8 mouse cellular contexts compared by ENCODE assay signal in genomic region chr1:165193880-165194661, GRCm38 (mm10). TPM values are rescaled to one million over a fixed set of nuclear protein-coding genes. Genes with fewer than 3 reads are reported as not detected.
DNase-seq lines count a peak whose midpoint lies in the region; ATAC-seq and TF ChIP-seq lines count a peak whose summit lies in the region.

Gene Sft2d2 (minus strand): TSS chr1:165194438.

- peak within 1 kb of the TSS; percentile 93 for H3K4me2 ChIP-seq in forebrain, embryonic 14.5 days (ENCODE audit: low read length)
- H3K4me2 ChIP-seq in liver, postnatal 0 days (ENCODE audit: low read depth, low read length) = peak within 1 kb of the TSS; percentile 94
- peak within 1 kb of the TSS; percentile 98 for H3K4me2 ChIP-seq in neural tube, embryonic 13.5 days

- intact Hi-C loops in heart, postnatal 10 days (cut with DNase I) = loop anchor here (5.0 kb wide), 1 partner anchor 43 kb away; the partner anchor contains the start of gene Tiprl

- H3K9me3 ChIP-seq in G1E (replicated peaks) = no peaks in the 10 kb centered on the region
- no peaks in the 10 kb centered on the region for H3K9me3 ChIP-seq in forebrain, embryonic 14.5 days (replicated peaks; ENCODE audit: control insufficient read depth, low read length)
- H3K9me3 ChIP-seq in liver, postnatal 0 days (ENCODE audit: low read length) = no peaks in the 10 kb centered on the region
- no peaks in the 10 kb centered on the region for H3K9me3 ChIP-seq in neural tube, embryonic 13.5 days

- peak within 1 kb of the TSS; percentile 91 for H3K4me3 ChIP-seq in G1E (ENCODE audit: low read depth, low read length)
- H3K4me3 ChIP-seq in forebrain, embryonic 14.5 days (ENCODE audit: low read depth, low read length) = peak within 1 kb of the TSS; percentile 62
- peak within 1 kb of the TSS; percentile 92 for H3K4me3 ChIP-seq in liver, postnatal 0 days (ENCODE audit: low read depth, low read length)
- H3K4me3 ChIP-seq in neural tube, embryonic 13.5 days = peak within 1 kb of the TSS; percentile 74
- peak within 1 kb of the TSS; percentile 94 for H3K4me3 ChIP-seq in testis, adult 2 months (ENCODE audit: control insufficient read depth, low read depth, low read length)

- peak within 1 kb of the TSS; percentile 56 for H3K9ac ChIP-seq in forebrain, embryonic 14.5 days (ENCODE audit: low read length)
- H3K9ac ChIP-seq in liver, postnatal 0 days (replicated peaks) = peak within 1 kb of the TSS; percentile 86
- H3K9ac ChIP-seq in neural tube, embryonic 13.5 days = peak within 1 kb of the TSS; percentile 73

- H3K27me3 ChIP-seq in G1E (ENCODE audit: insufficient read depth, low read length) = peaks cover 3% of the 10 kb centered on the region
- no peaks in the 10 kb centered on the region for H3K27me3 ChIP-seq in forebrain, embryonic 14.5 days (replicated peaks; ENCODE audit: control insufficient read depth, insufficient read depth, low read length)
- no peaks in the 10 kb centered on the region for H3K27me3 ChIP-seq in liver, postnatal 0 days (ENCODE audit: insufficient read depth, low read length)
- H3K27me3 ChIP-seq in neural tube, embryonic 13.5 days = peaks cover 26% of the 10 kb centered on the region
- H3K27me3 ChIP-seq in testis, adult 2 months (ENCODE audit: control insufficient read depth, insufficient read depth, low read length) = no peaks in the 10 kb centered on the region

- DNase-seq in G1E (ENCODE audit: low spot score) = peak; percentile 92
- DNase-seq in cerebellum, adult 11-12 months = peak; percentile 65
- DNase-seq in forebrain, embryonic 14.5 days (ENCODE audit: low spot score) = peak; percentile 83
- peak; percentile 90 for DNase-seq in heart, postnatal 10 days
- DNase-seq in large intestine, adult 2 months (ENCODE audit: low read depth, low spot score) = peak; percentile 88
- peak; percentile 98 for DNase-seq in liver, postnatal 0 days

- peak; percentile 43 for TF ChIP-seq POLR2A in testis, adult 2 months (IDR thresholded peaks at IDR 0.05; ENCODE audit: control insufficient read depth, low read depth, low read length)

- peak; percentile 64 for TF ChIP-seq EP300 in liver, postnatal 0 days (IDR thresholded peaks at IDR 0.05; ENCODE audit: low read depth)

- peaks cover 62% of the 10 kb centered on the region for H3K4me1 ChIP-seq in G1E (ENCODE audit: insufficient read depth, low read depth, low read length)
- peaks cover 8% of the 10 kb centered on the region; the same call in 1 of the 2 replicates for H3K4me1 ChIP-seq in forebrain, embryonic 14.5 days (ENCODE audit: control insufficient read depth, insufficient read depth, low read length)
- peaks cover 26% of the 10 kb centered on the region for H3K4me1 ChIP-seq in liver, postnatal 0 days (ENCODE audit: insufficient read depth)
- H3K4me1 ChIP-seq in neural tube, embryonic 13.5 days (replicated peaks) = peaks cover 26% of the 10 kb centered on the region
- peaks cover 7% of the 10 kb centered on the region for H3K4me1 ChIP-seq in testis, adult 2 months (ENCODE audit: control insufficient read depth, insufficient read depth, low read length)

- H3K27ac ChIP-seq in forebrain, embryonic 14.5 days (ENCODE audit: low read depth, low read length) = no peak within 1 kb of the TSS
- peak within 1 kb of the TSS; percentile 95 for H3K27ac ChIP-seq in liver, postnatal 0 days (ENCODE audit: low read depth)
- peak within 1 kb of the TSS; percentile 42; the same call in 1 of the 2 replicates for H3K27ac ChIP-seq in neural tube, embryonic 13.5 days (replicated peaks)
- peak within 1 kb of the TSS; percentile 70 for H3K27ac ChIP-seq in testis, adult 2 months (ENCODE audit: control insufficient read depth, insufficient read depth, low read depth, low read length)

- peak; percentile 88 for ATAC-seq in G1E (ENCODE audit: extremely low read depth, insufficient number of reproducible peaks, low FRiP score, poor library complexity, severe bottlenecking)
- ATAC-seq in forebrain, embryonic 14.5 days = peak; percentile 90
- ATAC-seq in liver, postnatal 0 days = peak; percentile 97
- peak; percentile 80 for ATAC-seq in neural tube, embryonic 13.5 days (ENCODE audit: low read depth)

- under 1% methylated on average over 65 of the region's 69 CpGs for WGBS in forebrain, embryonic 14.5 days
- under 1% methylated on average over 69 of the region's 69 CpGs for WGBS in large intestine, adult 2 months
- WGBS in liver, postnatal 0 days (ENCODE audit: insufficient replicate concordance) = under 1% methylated on average over 68 of the region's 69 CpGs
- under 1% methylated on average over 69 of the region's 69 CpGs for WGBS in neural tube, embryonic 13.5 days

- H3K36me3 ChIP-seq in G1E (replicated peaks) = peaks cover 20% of the 10 kb centered on the region
- no peaks in the 10 kb centered on the region for H3K36me3 ChIP-seq in forebrain, embryonic 14.5 days (ENCODE audit: control insufficient read depth, insufficient read depth, low read length)
- no peaks in the 10 kb centered on the region for H3K36me3 ChIP-seq in liver, postnatal 0 days (replicated peaks; ENCODE audit: insufficient read depth, low read length)
- H3K36me3 ChIP-seq in neural tube, embryonic 13.5 days = no peaks in the 10 kb centered on the region
- H3K36me3 ChIP-seq in testis, adult 2 months (ENCODE audit: control insufficient read depth, insufficient read depth, low read length) = no peaks in the 10 kb centered on the region

- no peak for TF ChIP-seq CTCF in G1E (IDR thresholded peaks at IDR 0.05; ENCODE audit: low read depth, low read length)
- peak; percentile 44; the same call in 1 of the 2 replicates for TF ChIP-seq CTCF in liver, postnatal 0 days (IDR thresholded peaks at IDR 0.05; ENCODE audit: low read depth)
- peak; percentile 13; the same call in 1 of the 2 replicates for TF ChIP-seq CTCF in testis, adult 2 months (IDR thresholded peaks at IDR 0.05; ENCODE audit: control insufficient read depth, insufficient read depth, insufficient replicate concordance, low read depth, low read length)

RNA-seq across cellular contexts. Expression of gene Sft2d2, which starts in this region (rescaled TPM):
- total RNA-seq in G1E (2014; fragmentation: Nextera tagmentation) = 41.2 and 41.9 TPM in 2 replicates
- total RNA-seq in G1E (2017) = 36.9 and 41.6 TPM in 2 replicates
- polyA plus RNA-seq in G1E (2012) = 3.9 and 4.0 TPM in 2 replicates
- 6.7 and 7.6 TPM in 2 replicates for polyA plus RNA-seq in forebrain, embryonic 14.5 days (2014; fragmentation: Nextera tagmentation; extraction: Ambion mirVana)
- 10 to 100 TPM; 16.8 to 18.4 TPM for total RNA-seq in heart, postnatal 10 days (2021)
- 60.7 and 96.1 TPM in 2 replicates for polyA plus RNA-seq in large intestine, adult 2 months (2012; rRNA removed)
- 7.8 and 8.8 TPM in 2 replicates for polyA plus RNA-seq in liver, postnatal 0 days (2015; fragmentation: Nextera tagmentation; extraction: Ambion mirVana)
- polyA plus RNA-seq in neural tube, embryonic 13.5 days (2015; fragmentation: Nextera tagmentation; extraction: Ambion mirVana) = 5.7 and 6.3 TPM in 2 replicates
- polyA plus RNA-seq in testis, adult 2 months (2012; rRNA removed) = 10.1 and 10.3 TPM in 2 replicates
